In genomic region chr13:63901714-63902597, GRCm38 (mm10) we compare ENCODE assay signal across 9 mouse cellular contexts.
DNase-seq lines count a peak whose midpoint lies in the region; ATAC-seq and TF ChIP-seq lines count a peak whose summit lies in the region.
"Had no signal": no experiment of that assay in that cellular context is flagged by ENCODE, and none has a peak within 500 bp of the region (broad histone marks: within the 10 kb centered on the region; RNA-seq: fewer than 3 reads in every experiment).

No protein-coding gene starts in this region.

- H3K4me2 ChIP-seq in embryonic facial prominence, embryonic 13.5 days, result peak overlapping the region; percentile 71
- peak overlapping the region; percentile 54 for H3K4me2 ChIP-seq in lung, embryonic 16.5 days (ENCODE audit: low read depth, low read length)

- 38% methylated on average over 28 of the region's 28 CpGs for WGBS in thymus, adult 2 months
- WGBS in embryonic facial prominence, embryonic 13.5 days, result 8% methylated on average over 28 of the region's 28 CpGs
- WGBS in heart, embryonic 10.5 days, result 9% methylated on average over 28 of the region's 28 CpGs
- WGBS in lung, embryonic 16.5 days, result 18% methylated on average over 28 of the region's 28 CpGs

- 0 out of 2 replicates have a peak, but pooled peaks cover 7% of the 10 kb centered on the region for H3K36me3 ChIP-seq in thymus, adult 2 months (ENCODE audit: control insufficient read depth, insufficient read depth, low read length)
- H3K36me3 ChIP-seq in embryonic facial prominence, embryonic 13.5 days, result 0 out of 2 replicates have a peak, but pooled peaks cover 9% of the 10 kb centered on the region
- no peaks in the 10 kb centered on the region for H3K36me3 ChIP-seq in heart, embryonic 10.5 days
- H3K36me3 ChIP-seq in lung, embryonic 16.5 days (ENCODE audit: control insufficient read depth, insufficient read depth, low read length), result no peaks in the 10 kb centered on the region; the same call in none of the 2 replicates

- ATAC-seq in embryonic facial prominence, embryonic 13.5 days (ENCODE audit: insufficient number of reproducible peaks, insufficient read depth, low FRiP score, low TSS enrichment, low read depth), result peak; percentile 80
- ATAC-seq in lung, embryonic 16.5 days (ENCODE audit: low read depth), result peak; percentile 74
- ATAC-seq: Patski had no signal

- H3K4me1 ChIP-seq in thymus, adult 2 months (replicated peaks; ENCODE audit: control insufficient read depth, insufficient read depth, low read length), result peaks cover 22% of the 10 kb centered on the region
- peaks cover 23% of the 10 kb centered on the region for H3K4me1 ChIP-seq in embryonic facial prominence, embryonic 13.5 days
- peaks cover 20% of the 10 kb centered on the region for H3K4me1 ChIP-seq in heart, embryonic 10.5 days
- peaks cover 25% of the 10 kb centered on the region for H3K4me1 ChIP-seq in lung, embryonic 16.5 days (replicated peaks; ENCODE audit: control insufficient read depth, insufficient read depth, low read length)

- no peak overlapping the region for H3K27ac ChIP-seq in thymus, adult 2 months (ENCODE audit: control insufficient read depth, insufficient read depth, low read length)
- H3K27ac ChIP-seq in embryonic facial prominence, embryonic 13.5 days, result peak overlapping the region; percentile 85
- H3K27ac ChIP-seq in heart, embryonic 10.5 days, result peak overlapping the region; percentile 72
- peak overlapping the region; percentile 54 for H3K27ac ChIP-seq in lung, embryonic 16.5 days (ENCODE audit: low read length)

- peak; percentile 18 for DNase-seq in thymus, adult 2 months
- no peak for DNase-seq in thymus, postnatal 4 days
- DNase-seq in heart, embryonic 10.5 days (ENCODE audit: low spot score), result peak; percentile 79
- peak; percentile 11 to 43 for DNase-seq in kidney, postnatal 36 days
- peak; percentile 59 to 65 for DNase-seq in right cerebral cortex, postnatal 10 days (ENCODE audit: low spot score in 2 of 2)
- no peak for DNase-seq in thymus, postnatal 25 days

- peak overlapping the region; percentile 27 for H3K4me3 ChIP-seq in thymus, adult 2 months (ENCODE audit: control insufficient read depth, insufficient read depth, low read length)
- peak overlapping the region; percentile 33 for H3K4me3 ChIP-seq in embryonic facial prominence, embryonic 13.5 days
- peak overlapping the region; percentile 56 for H3K4me3 ChIP-seq in heart, embryonic 10.5 days
- H3K4me3 ChIP-seq in lung, embryonic 16.5 days (ENCODE audit: low read length), result peak overlapping the region; percentile 30

- H3K9me3 ChIP-seq in embryonic facial prominence, embryonic 13.5 days, result no peaks in the 10 kb centered on the region
- no peaks in the 10 kb centered on the region for H3K9me3 ChIP-seq in heart, embryonic 10.5 days
- no peaks in the 10 kb centered on the region for H3K9me3 ChIP-seq in lung, embryonic 16.5 days (ENCODE audit: control insufficient read depth, low read length)

- TF ChIP-seq CTCF in thymus, adult 2 months (IDR thresholded peaks at IDR 0.05; ENCODE audit: borderline replicate concordance, control insufficient read depth, extremely low read depth, insufficient read depth, low read length, poor library complexity), result no peak

- H3K27me3 ChIP-seq in thymus, adult 2 months (ENCODE audit: control insufficient read depth, insufficient read depth, low read length), result no peaks in the 10 kb centered on the region
- 0 out of 2 replicates have a peak, but pooled peaks cover 3% of the 10 kb centered on the region for H3K27me3 ChIP-seq in embryonic facial prominence, embryonic 13.5 days
- H3K27me3 ChIP-seq in heart, embryonic 10.5 days (ENCODE audit: insufficient read depth, poor library complexity, severe bottlenecking), result peaks cover 10% of the 10 kb centered on the region
- no peaks in the 10 kb centered on the region for H3K27me3 ChIP-seq in lung, embryonic 16.5 days (ENCODE audit: control insufficient read depth, insufficient read depth, low read depth, low read length)
- H3K27me3 ChIP-seq: Patski had no signal

- TF ChIP-seq POLR2A in thymus, adult 2 months (IDR thresholded peaks at IDR 0.05; ENCODE audit: control insufficient read depth, extremely low read depth, insufficient read depth, low read length, poor library complexity), result no peak

- H3K9ac ChIP-seq in embryonic facial prominence, embryonic 13.5 days, result peak overlapping the region; percentile 66
- H3K9ac ChIP-seq in lung, embryonic 16.5 days (ENCODE audit: low read length), result peak overlapping the region; percentile 45

Comparison
In these comparisons a context has a peak if more than half of its experiments do, and no peak if none do; other contexts are left out.
1. DNase-seq: peak in thymus, adult 2 months (single experiment), heart, embryonic 10.5 days (single experiment), kidney, postnatal 36 days (2 of 2) and right cerebral cortex, postnatal 10 days (2 of 2); none in thymus, postnatal 4 days (single experiment) and thymus, postnatal 25 days (single experiment).
2. Peak in every context shown above with its lines, with median percentiles within 50 percentile points of each other: H3K4me3 ChIP-seq.